Comparison of ENCODE assay signal across 7 mouse cellular contexts in genomic region chr11:59302700-59303569, GRCm38 (mm10). TPM values are rescaled to one million over a fixed set of nuclear protein-coding genes. Genes with fewer than 3 reads are reported as not detected.
DNase-seq lines count a peak whose midpoint lies in the region; ATAC-seq and TF ChIP-seq lines count a peak whose summit lies in the region.

No protein-coding gene starts in this region.

- no peaks in the 10 kb centered on the region for H3K9me3 ChIP-seq in midbrain, embryonic 13.5 days

- H3K4me2 ChIP-seq in midbrain, embryonic 13.5 days (replicated peaks): no peak overlapping the region

- H3K36me3 ChIP-seq in midbrain, embryonic 13.5 days: no peaks in the 10 kb centered on the region

- no peaks in the 10 kb centered on the region for H3K4me1 ChIP-seq in bone marrow, adult 2 months (ENCODE audit: control insufficient read depth, insufficient read depth, low read length)
- H3K4me1 ChIP-seq in midbrain, embryonic 13.5 days (replicated peaks): peaks cover 18% of the 10 kb centered on the region

- DNase-seq in MEL-GATA-1-ER (ENCODE audit: extremely low read depth, low read depth): peak; percentile 58
- DNase-seq in fibroblast of lung, adult 2 months (ENCODE audit: low read depth): peak; percentile 82
- DNase-seq in heart, postnatal 25 days (ENCODE audit: low spot score): peak; percentile 63
- peak; percentile 81 for DNase-seq in left cerebral cortex, adult 11 months (ENCODE audit: low spot score)
- peak; percentile 13 to 22 for DNase-seq in spleen, postnatal 36 days (ENCODE audit: low spot score in 2 of 2)

- 26% methylated on average over 5 of the region's 10 CpGs for WGBS in bone marrow, adult 2 months
- WGBS in midbrain, embryonic 13.5 days: 35% methylated on average over 5 of the region's 10 CpGs

- H3K4me3 ChIP-seq in bone marrow, adult 2 months (replicated peaks; ENCODE audit: control insufficient read depth, low read depth, low read length): no peak overlapping the region
- H3K4me3 ChIP-seq in midbrain, embryonic 13.5 days (replicated peaks): no peak overlapping the region

- H3K27ac ChIP-seq in bone marrow, adult 2 months (ENCODE audit: control insufficient read depth, insufficient read depth, low read depth, low read length, poor library complexity): no peak overlapping the region
- no peak overlapping the region for H3K27ac ChIP-seq in midbrain, embryonic 13.5 days

- TF ChIP-seq CTCF in bone marrow, adult 2 months (IDR thresholded peaks at IDR 0.05; ENCODE audit: control insufficient read depth, insufficient read depth, low read length): peak; percentile 69

- no peak for TF ChIP-seq POLR2A in bone marrow, adult 2 months (IDR thresholded peaks at IDR 0.05; ENCODE audit: borderline replicate concordance, control insufficient read depth, low read depth, low read length)

- peak; percentile 65 for ATAC-seq in midbrain, embryonic 13.5 days

- H3K27me3 ChIP-seq in midbrain, embryonic 13.5 days: peaks cover 88% of the 10 kb centered on the region

- H3K9ac ChIP-seq in midbrain, embryonic 13.5 days (replicated peaks): no peak overlapping the region

- intact Hi-C loops in heart, postnatal 25 days (cut with DNase I): no loop called here

RNA-seq across cellular contexts. Expression of gene Wnt9a, which starts 3.8 kb away (rescaled TPM):
- 0.49 TPM in 1 of 2 replicates, not detected in the other for polyA plus RNA-seq in bone marrow, adult 2 months (2011; ENCODE audit: insufficient read depth, insufficient read length, low replicate concordance, missing spikeins)
- 1 to 10 TPM; 5.6 to 6.6 TPM for total RNA-seq in heart, postnatal 25 days (2021)
- 2.9 and 6.0 TPM in 2 replicates for polyA plus RNA-seq in midbrain, embryonic 13.5 days (2015; fragmentation: Nextera tagmentation; extraction: Ambion mirVana)

RNA-seq across cellular contexts. Expression of gene Wnt3a, which starts 12.4 kb away (rescaled TPM):
- not detected in 2 replicates for polyA plus RNA-seq in bone marrow, adult 2 months (2011; ENCODE audit: insufficient read depth, insufficient read length, low replicate concordance, missing spikeins)
- not detected for total RNA-seq in heart, postnatal 25 days (2021)
- polyA plus RNA-seq in midbrain, embryonic 13.5 days (2015; fragmentation: Nextera tagmentation; extraction: Ambion mirVana): 0.68 and 3.0 TPM in 2 replicates

Comparison
In these comparisons a context has a peak if more than half of its experiments do, and no peak if none do; other contexts are left out.
1. DNase-seq: peak in every context shown above with its lines; median percentile 82 in fibroblast of lung, adult 2 months; 81 in left cerebral cortex, adult 11 months; 63 in heart, postnatal 25 days; 58 in MEL-GATA-1-ER; 18 in spleen, postnatal 36 days.